Mouse (Mus musculus) spleen, adult 12 weeks (tissue): ENCODE results near the gene Creb3l4.
A peak's percentile ranks its signal among the peaks of the same experiment; 100 is the strongest.

Source experiments
- DNase-seq: peaks from one replicate; pipeline ENCODE4 v3.0.0; 2022; ENCODE audit warnings: low spot score

Gene Creb3l4

GRCm38 (mm10) chr3:90231507-90232333, 11.6 kb downstream of the Creb3l4 start, which contains the start of gene Jtb:
Gene Jtb, plus strand, starts transcription at chr3:90231597.
- DNase-seq = peak; percentile 78

- DNase-seq = no peak
These were observed 12.2 kb downstream of the Creb3l4 start for GRCm38 (mm10) chr3:90231075-90231474.

GRCm38 (mm10) chr3:90224331-90224730, 19.0 kb downstream of the Creb3l4 start:
- DNase-seq = no peak

GRCm38 (mm10) chr3:90222941-90223340, 20.4 kb downstream of the Creb3l4 start:
- no peak for DNase-seq

GRCm38 (mm10) chr3:90222455-90222854, 20.9 kb downstream of the Creb3l4 start:
- no peak for DNase-seq

- DNase-seq = no peak
These were observed 22.2 kb downstream of the Creb3l4 start for GRCm38 (mm10) chr3:90221123-90221522.

- no peak for DNase-seq
These were observed 22.8 kb downstream of the Creb3l4 start for GRCm38 (mm10) chr3:90220531-90220951.

- no peak for DNase-seq
These were observed 23.2 kb downstream of the Creb3l4 start for GRCm38 (mm10) chr3:90220088-90220487.

- no peak for DNase-seq
These were observed 27.4 kb downstream of the Creb3l4 start for GRCm38 (mm10) chr3:90215825-90216380.

GRCm38 (mm10) chr3:90213956-90214684, 29.2 kb downstream of the Creb3l4 start:
- no peak for DNase-seq

- DNase-seq = peak; percentile 86
These were observed 29.9 kb downstream of the Creb3l4 start, which contains the start of the genes Rps27 and Rab13 for GRCm38 (mm10) chr3:90213377-90213866. Gene Rps27, minus strand, starts transcription at chr3:90213651. Gene Rab13, plus strand, starts transcription at chr3:90213695.

- no peak for DNase-seq
These were observed 30.6 kb downstream of the Creb3l4 start for GRCm38 (mm10) chr3:90212723-90213122.

GRCm38 (mm10) chr3:90211475-90212398, 31.6 kb downstream of the Creb3l4 start:
- no peak for DNase-seq

- DNase-seq = no peak
These were observed 33.3 kb downstream of the Creb3l4 start for GRCm38 (mm10) chr3:90209908-90210566.

- DNase-seq = no peak
These were observed 34.6 kb downstream of the Creb3l4 start for GRCm38 (mm10) chr3:90208662-90209061.

GRCm38 (mm10) chr3:90204582-90204981, 38.7 kb downstream of the Creb3l4 start:
- no peak for DNase-seq

GRCm38 (mm10) chr3:90203619-90204018, 39.7 kb downstream of the Creb3l4 start:
- DNase-seq = no peak

- DNase-seq = no peak
These were observed 40.4 kb downstream of the Creb3l4 start for GRCm38 (mm10) chr3:90202884-90203283.

GRCm38 (mm10) chr3:90197548-90197947, 45.8 kb downstream of the Creb3l4 start:
- DNase-seq = no peak

GRCm38 (mm10) chr3:90195644-90196043, 47.7 kb downstream of the Creb3l4 start:
- no peak for DNase-seq

GRCm38 (mm10) chr3:90194759-90195158, 48.6 kb downstream of the Creb3l4 start:
- DNase-seq = no peak
